Mouse (Mus musculus): ENCODE results near the gene Acp7. TPM values are rescaled to one million over a fixed set of nuclear protein-coding genes. Genes with fewer than 3 reads are reported as not detected.
A peak's percentile ranks its signal among the peaks of the same experiment; 100 is the strongest.

Gene Acp7
- total and polyA plus RNA-seq, 3 experiments = not detected

DNA sequence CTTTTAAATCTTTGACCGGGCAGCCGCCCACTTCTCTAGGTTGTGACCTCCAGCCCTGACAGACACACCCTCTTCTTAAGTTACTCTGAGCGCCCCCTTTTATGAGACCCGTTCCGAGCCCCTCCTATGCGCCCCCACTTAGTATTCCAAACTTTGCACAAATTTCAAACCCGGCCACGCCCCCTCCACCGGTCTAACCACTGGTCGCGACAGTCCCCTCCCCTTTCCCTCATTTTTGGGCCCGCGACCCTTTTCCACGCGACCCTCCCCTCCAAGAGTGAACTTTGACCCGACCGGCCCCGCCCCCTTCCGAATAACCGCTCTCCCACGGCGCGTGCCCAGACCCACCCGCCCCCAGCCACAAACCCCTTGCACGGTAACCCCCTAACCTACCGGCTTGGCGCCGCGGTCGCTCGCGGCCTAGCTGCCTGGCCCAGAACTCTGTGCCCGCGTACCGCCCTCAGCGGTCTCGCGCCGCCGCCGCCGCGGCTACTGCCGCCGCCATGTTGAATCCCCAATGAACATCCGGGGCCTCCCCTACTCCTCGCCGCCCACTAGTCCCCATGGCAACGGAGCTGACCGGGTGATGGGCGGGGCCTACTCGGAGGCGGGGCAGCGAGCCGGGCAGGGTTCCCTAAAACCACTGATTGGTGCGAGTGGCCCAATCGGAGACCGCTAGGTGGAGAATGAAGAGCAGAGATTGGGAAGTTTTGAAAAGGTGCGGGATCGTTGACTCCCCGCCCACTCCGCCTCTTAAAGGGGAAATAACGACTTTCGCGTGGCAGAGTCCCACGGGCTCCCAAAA is 33.3 kb downstream of the Acp7 start, which contains the start of the genes Samd4b and Pak4:
Samd4b (minus strand) TSS at position 503 of the 805 bp plus-strand sequence.
Pak4 (minus strand) TSS at position 544 of the 805 bp plus-strand sequence.
- H3K9ac ChIP-seq (ENCODE audit: control insufficient read depth, low read depth, low read length, poor library complexity, severe bottlenecking) = peak within 1 kb of the TSS; percentile 94
- H3K4me3 ChIP-seq (ENCODE audit: control insufficient read depth in 1 of 2, insufficient read depth in 1 of 2, low read depth in 2 of 2, low read length in 2 of 2) = peak within 1 kb of the TSS; percentile 73 to 81
- H3K27me3 ChIP-seq (ENCODE audit: control insufficient read depth in 1 of 2, insufficient read depth in 2 of 2, low read length in 2 of 2) = no peaks in the 10 kb centered on the region
- peaks cover 17% of the 10 kb centered on the region for H3K79me2 ChIP-seq (ENCODE audit: control insufficient read depth, insufficient read depth, low read length, poor library complexity)
- H3K36me3 ChIP-seq (ENCODE audit: control insufficient read depth in 1 of 2, insufficient read depth in 2 of 2, low read length in 2 of 2) = peaks cover 0 to 11% of the 10 kb centered on the region in 2 experiments; a peak in 2 of 4 replicates
- peaks cover 4 to 10% of the 10 kb centered on the region in 2 experiments for H3K4me1 ChIP-seq (ENCODE audit: control insufficient read depth in 1 of 2, insufficient read depth in 2 of 2, low read length in 2 of 2)
- H3K27ac ChIP-seq (ENCODE audit: control insufficient read depth, low read depth, low read length) = peak within 1 kb of the TSS; percentile 45; the same call in 1 of the 2 replicates
- no peaks in the 10 kb centered on the region for H3K9me3 ChIP-seq (replicated peaks; ENCODE audit: insufficient read depth, low read length)
- TF ChIP-seq MAZ (IDR thresholded peaks at IDR 0.05; ENCODE audit: low read depth, low read length) = peak; percentile 73
- TF ChIP-seq ZMIZ1 (IDR thresholded peaks at IDR 0.05; ENCODE audit: low read depth, low read length) = peak; percentile 58; the same call in 1 of the 2 replicates
- TF ChIP-seq E2F4 (IDR thresholded peaks at IDR 0.05; ENCODE audit: borderline replicate concordance, low read depth, low read length) = peak; percentile 30; the same call in 1 of the 2 replicates
- TF ChIP-seq BHLHE40 (IDR thresholded peaks at IDR 0.05; ENCODE audit: borderline replicate concordance, low read depth, low read length) = no peak
- peak; percentile 80 for TF ChIP-seq NELFE (IDR thresholded peaks at IDR 0.05; ENCODE audit: low read depth, low read length)
- peak; percentile 74 to 95; a peak in 3 of 4 replicates for TF ChIP-seq POLR2A (IDR thresholded peaks at IDR 0.05; ENCODE audit: control insufficient read depth in 1 of 2, insufficient read depth in 1 of 2, low read depth in 1 of 2, low read length in 2 of 2, poor library complexity in 1 of 2)
- TF ChIP-seq EP300 (IDR thresholded peaks at IDR 0.05; ENCODE audit: low read depth in 1 of 2, low read length in 2 of 2) = 0 out of 4 replicates have a peak, but pooled peaks of 1 of the 2 experiments have one; percentile 28
- peak; percentile 78 for TF ChIP-seq RCOR1 (IDR thresholded peaks at IDR 0.05; ENCODE audit: low read depth, low read length)
- TF ChIP-seq MXI1 (IDR thresholded peaks at IDR 0.05; ENCODE audit: low read depth, low read length) = peak; percentile 88
- TF ChIP-seq USF1 (IDR thresholded peaks at IDR 0.05; ENCODE audit: low read depth, low read length) = no peak
- TF ChIP-seq ETS1 (IDR thresholded peaks at IDR 0.05; ENCODE audit: low read depth, low read length) = 0 out of 2 replicates have a peak, but pooled peaks have one; percentile 24
- TF ChIP-seq USF2 (IDR thresholded peaks at IDR 0.05; ENCODE audit: borderline replicate concordance in 1 of 2, insufficient read depth in 1 of 2, low read depth in 1 of 2, low read length in 2 of 2) = no peak
- TF ChIP-seq RAD21 (IDR thresholded peaks at IDR 0.05; ENCODE audit: low read depth, low read length) = no peak
- TF ChIP-seq SIN3A (IDR thresholded peaks at IDR 0.05; ENCODE audit: low read length) = peak; percentile 95
- TF ChIP-seq UBTF (IDR thresholded peaks at IDR 0.05; ENCODE audit: borderline replicate concordance, insufficient read depth, low read depth, low read length) = no peak
- TF ChIP-seq NRF1 (IDR thresholded peaks at IDR 0.05; ENCODE audit: insufficient read depth, low read depth, low read length, poor library complexity, severe bottlenecking) = peak; percentile 21; the same call in 1 of the 2 replicates
- TF ChIP-seq ELF1 (IDR thresholded peaks at IDR 0.05; ENCODE audit: low read depth, low read length) = peak; percentile 78
- TF ChIP-seq TBP (IDR thresholded peaks at IDR 0.05; ENCODE audit: low read depth, low read length) = 0 out of 2 replicates have a peak, but pooled peaks have one; percentile 31
- peak; percentile 80 for TF ChIP-seq HCFC1 (IDR thresholded peaks at IDR 0.05; ENCODE audit: low read depth, low read length)
- peak; percentile 50; the same call in 1 of the 2 replicates for TF ChIP-seq TCF12 (IDR thresholded peaks at IDR 0.05; ENCODE audit: low read depth, low read length)
- no peak for TF ChIP-seq ZC3H11A (IDR thresholded peaks at IDR 0.05; ENCODE audit: low read depth, low read length)
- 0 out of 2 replicates have a peak, but pooled peaks have one; percentile 69 for TF ChIP-seq MYC (IDR thresholded peaks at IDR 0.05; ENCODE audit: low read depth, low read length)
- DNase-seq (ENCODE audit: low read depth, low spot score) = peak; percentile 98
